Mouse (Mus musculus): ENCODE results near the gene Il16. TPM values are rescaled to one million over a fixed set of nuclear protein-coding genes. Genes with fewer than 3 reads are reported as not detected.

Gene Il16
- total and polyA plus RNA-seq, 2 experiments from 2014 or later = 3.3 to 4.3 TPM

DNA sequence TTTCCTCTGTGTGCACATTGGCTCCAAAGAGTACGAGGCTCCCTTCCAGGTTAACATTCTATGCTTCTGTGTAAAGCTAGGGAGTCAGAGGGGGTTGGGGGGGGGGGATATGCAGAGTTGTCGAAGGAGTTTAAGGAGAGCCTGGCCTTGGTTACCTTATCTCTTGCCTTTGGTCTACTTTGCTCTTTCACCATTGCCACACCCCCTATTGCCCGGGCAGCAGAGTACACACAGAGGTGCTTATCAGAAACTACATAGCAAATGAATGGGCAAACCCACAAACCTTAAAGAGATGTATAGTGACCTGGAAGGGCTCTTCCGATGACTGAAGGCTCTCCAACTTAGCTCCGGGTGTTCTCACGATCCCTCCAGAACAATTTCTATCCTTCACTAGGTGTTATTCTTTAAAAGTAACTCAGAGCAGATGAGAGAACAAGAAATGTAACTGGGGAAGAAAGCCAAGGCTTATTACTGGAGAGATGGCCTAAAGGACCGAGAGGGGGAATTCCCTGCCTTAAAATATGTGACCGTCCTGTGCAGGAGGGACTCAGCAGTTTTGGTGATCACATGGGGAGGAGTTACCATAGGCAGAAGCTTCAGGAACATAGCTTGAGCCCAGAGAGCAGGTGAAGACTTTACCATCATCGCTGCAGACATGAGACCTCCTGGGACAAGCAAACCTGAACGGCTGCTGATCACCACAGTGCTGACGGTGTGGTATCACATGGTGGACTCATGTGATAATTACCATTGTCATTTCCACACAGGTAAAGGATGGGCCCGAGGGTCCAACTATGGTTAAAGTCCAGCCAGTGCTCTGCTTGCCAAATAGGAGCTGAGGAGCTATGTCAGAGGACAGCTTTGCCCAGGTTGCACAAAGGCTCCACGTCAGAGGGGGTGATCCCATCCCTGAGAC lies 146.3 kb downstream of the Il16 start:
- Histone ChIP-seq H3K4me3 (ENCODE audit: low read depth, low read length) (no peak overlapping the region), H3K36me3 (replicated peaks; ENCODE audit: control insufficient read depth, insufficient read depth, low read length) (no peaks in the 10 kb centered on the region), H3K27me3 (ENCODE audit: control insufficient read depth, insufficient read depth, low read length) (no peaks in the 10 kb centered on the region), H3K9me3 (replicated peaks; ENCODE audit: control insufficient read depth, low read length) (no peaks in the 10 kb centered on the region), H3K4me1 (ENCODE audit: control insufficient read depth, insufficient read depth) (no peaks in the 10 kb centered on the region), H3K9ac (replicated peaks; ENCODE audit: low read depth, low read length) (no peak overlapping the region), H3K27ac (ENCODE audit: low read depth) (no peak overlapping the region), H3K4me2 (ENCODE audit: low read depth, low read length) (no peak overlapping the region)
- TF ChIP-seq CTCF (IDR thresholded peaks at IDR 0.05; ENCODE audit: low read depth) (no peak), EP300 (IDR thresholded peaks at IDR 0.05; ENCODE audit: low read depth) (no peak)
- ATAC-seq (ENCODE audit: insufficient read depth, low read depth) (no peak), DNase-seq (ENCODE audit: low spot score) (no peak)
- 59% methylated on average over 13 of the region's 13 CpGs for WGBS

DNA sequence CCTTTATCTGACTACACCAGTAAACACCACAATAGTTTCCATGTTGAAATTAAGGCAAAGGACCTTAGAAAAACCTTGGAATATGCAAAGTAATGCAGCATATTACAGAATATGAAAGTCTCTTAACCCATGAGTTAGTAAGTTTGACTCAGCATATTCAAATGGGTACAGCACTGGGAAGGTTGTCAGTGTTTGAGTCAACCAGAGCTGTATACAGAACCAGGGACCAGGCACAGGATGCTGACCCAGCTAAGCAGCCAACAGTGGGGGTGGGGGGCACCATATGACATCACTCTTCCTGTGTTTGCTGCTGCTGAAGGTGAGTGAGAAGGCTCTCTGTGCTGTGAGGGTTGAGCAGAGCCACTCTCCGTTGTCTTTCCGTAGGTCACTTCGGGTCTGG lies 148.5 kb downstream of the Il16 start:
- no peaks in the 10 kb centered on the region for H3K9me3 ChIP-seq (replicated peaks; ENCODE audit: control insufficient read depth, low read length)
- ATAC-seq (ENCODE audit: insufficient read depth, low read depth) (no peak), DNase-seq (ENCODE audit: low spot score) (no peak)
- no peak overlapping the region for H3K4me3 ChIP-seq (ENCODE audit: low read depth, low read length)
- no peak overlapping the region for H3K9ac ChIP-seq (replicated peaks; ENCODE audit: low read depth, low read length)
- H3K27ac ChIP-seq (ENCODE audit: low read depth) = no peak overlapping the region
- no peaks in the 10 kb centered on the region for H3K4me1 ChIP-seq (ENCODE audit: control insufficient read depth, insufficient read depth)
- 83% methylated on average over 3 of the region's 3 CpGs for WGBS
- no peaks in the 10 kb centered on the region for H3K27me3 ChIP-seq (ENCODE audit: control insufficient read depth, insufficient read depth, low read length)
- no peak for TF ChIP-seq EP300 (IDR thresholded peaks at IDR 0.05; ENCODE audit: low read depth)
- TF ChIP-seq CTCF (IDR thresholded peaks at IDR 0.05; ENCODE audit: low read depth) = no peak
- no peaks in the 10 kb centered on the region for H3K36me3 ChIP-seq (replicated peaks; ENCODE audit: control insufficient read depth, insufficient read depth, low read length)
- H3K4me2 ChIP-seq (ENCODE audit: low read depth, low read length) = no peak overlapping the region

DNA sequence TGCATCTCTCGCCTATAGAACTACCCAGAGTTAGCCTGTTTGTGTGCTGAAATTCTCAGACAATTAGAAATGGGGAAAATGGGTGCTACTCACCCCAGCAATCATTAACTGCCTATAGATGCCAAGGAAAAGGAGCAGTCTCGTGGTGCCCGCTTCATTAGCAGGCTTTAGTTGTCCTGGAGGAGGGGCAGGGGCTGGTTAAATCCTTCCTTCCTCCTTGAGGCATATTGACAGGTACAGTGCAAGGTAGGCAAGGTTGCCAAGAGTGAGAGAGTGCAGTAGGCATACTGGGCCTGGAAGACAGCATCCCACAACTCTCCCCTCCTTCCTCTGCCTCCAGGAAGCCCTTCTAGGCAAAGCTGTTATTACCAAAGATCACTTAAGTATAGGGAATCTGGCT lies 151.5 kb downstream of the Il16 start:
- Histone ChIP-seq H3K27me3 (ENCODE audit: control insufficient read depth, insufficient read depth, low read length) (no peaks in the 10 kb centered on the region), H3K4me2 (ENCODE audit: low read depth, low read length) (no peak overlapping the region), H3K27ac (ENCODE audit: low read depth) (no peak overlapping the region), H3K4me1 (ENCODE audit: control insufficient read depth, insufficient read depth) (no peaks in the 10 kb centered on the region), H3K36me3 (replicated peaks; ENCODE audit: control insufficient read depth, insufficient read depth, low read length) (no peaks in the 10 kb centered on the region), H3K4me3 (ENCODE audit: low read depth, low read length) (no peak overlapping the region), H3K9me3 (replicated peaks; ENCODE audit: control insufficient read depth, low read length) (no peaks in the 10 kb centered on the region), H3K9ac (replicated peaks; ENCODE audit: low read depth, low read length) (no peak overlapping the region)
- WGBS = 88% methylated on average over 3 of the region's 3 CpGs
- no peak for ATAC-seq (ENCODE audit: insufficient read depth, low read depth)
- DNase-seq (ENCODE audit: low spot score) = no peak
- no peak for TF ChIP-seq CTCF (IDR thresholded peaks at IDR 0.05; ENCODE audit: low read depth)
- TF ChIP-seq EP300 (IDR thresholded peaks at IDR 0.05; ENCODE audit: low read depth) = no peak

Other genes with a start within 250 kb of the Il16 start
- 0.04 and 0.23 TPM in 2 replicates for gene Tmc3, start 160.8 kb downstream of the Il16 start, total RNA-seq (2014; rRNA removed; ENCODE audit: low replicate concordance)
- 0.38 and 0.49 TPM in 2 replicates for gene Tmc3, start 160.8 kb downstream of the Il16 start, polyA plus RNA-seq (2015; fragmentation: Nextera tagmentation; extraction: Ambion mirVana)
- gene Stard5, start 113.8 kb downstream of the Il16 start, total RNA-seq (2014; rRNA removed; ENCODE audit: low replicate concordance) = 12.1 and 14.8 TPM in 2 replicates
- gene Stard5, start 113.8 kb downstream of the Il16 start, polyA plus RNA-seq (2015; fragmentation: Nextera tagmentation; extraction: Ambion mirVana) = 20.0 and 20.6 TPM in 2 replicates
- gene Cfap161, start 49.2 kb upstream of the Il16 start, total RNA-seq (2014; rRNA removed; ENCODE audit: low replicate concordance) = 0.50 TPM in 1 of 2 replicates, not detected in the other
- 0.78 and 0.90 TPM in 2 replicates for gene Cfap161, start 49.2 kb upstream of the Il16 start, polyA plus RNA-seq (2015; fragmentation: Nextera tagmentation; extraction: Ambion mirVana)
- 44.6 and 64.1 TPM in 2 replicates for gene Tlnrd1, start 138.6 kb upstream of the Il16 start, total RNA-seq (2014; rRNA removed; ENCODE audit: low replicate concordance)
- 6.2 and 6.4 TPM in 2 replicates for gene Tlnrd1, start 138.6 kb upstream of the Il16 start, polyA plus RNA-seq (2015; fragmentation: Nextera tagmentation; extraction: Ambion mirVana)
- 21.4 and 54.8 TPM in 2 replicates for gene Mesd, start 138.7 kb upstream of the Il16 start, total RNA-seq (2014; rRNA removed; ENCODE audit: low replicate concordance)
- gene Mesd, start 138.7 kb upstream of the Il16 start, polyA plus RNA-seq (2015; fragmentation: Nextera tagmentation; extraction: Ambion mirVana) = 58.0 and 60.2 TPM in 2 replicates